Mouse (Mus musculus): Measurements from ENCODE around the gene Mmgt2.

Gene Mmgt2

DNA sequence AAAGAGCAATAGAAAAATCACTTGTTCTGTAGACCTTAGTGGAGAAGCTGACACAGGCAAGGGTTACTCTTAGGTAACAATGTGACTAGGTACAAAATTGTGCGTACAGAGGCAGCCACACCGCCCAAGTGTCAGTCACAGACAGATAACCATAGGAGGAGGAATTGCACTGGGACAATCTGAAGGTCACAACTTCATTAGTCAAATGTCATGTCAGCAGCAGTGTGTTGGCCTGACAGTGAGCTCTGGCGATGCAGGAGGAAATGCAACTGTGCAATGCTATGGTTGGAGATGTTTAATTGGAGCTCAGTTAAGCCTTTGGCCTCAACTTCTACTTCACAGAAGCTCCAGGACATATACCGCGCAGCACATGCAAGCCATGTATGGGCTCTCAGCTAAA lies 62.2 kb downstream of the Mmgt2 start:
- no peak for DNase-seq
